Mouse (Mus musculus) left cerebral cortex, adult 9 months (tissue): Measurements from ENCODE around the gene Aox2.
"Not testable (repeated sequence)": the region's sequence is repeated elsewhere in the genome, so short reads cannot be mapped to it uniquely, and the experiment has no call there.

ENCODE experiments used
- DNase-seq, 2 experiments: peaks; one replicate each; pipeline ENCODE4 v3.0.0; 2022; ENCODE audit warnings: low spot score in 2 of 2

Gene Aox2

DNA sequence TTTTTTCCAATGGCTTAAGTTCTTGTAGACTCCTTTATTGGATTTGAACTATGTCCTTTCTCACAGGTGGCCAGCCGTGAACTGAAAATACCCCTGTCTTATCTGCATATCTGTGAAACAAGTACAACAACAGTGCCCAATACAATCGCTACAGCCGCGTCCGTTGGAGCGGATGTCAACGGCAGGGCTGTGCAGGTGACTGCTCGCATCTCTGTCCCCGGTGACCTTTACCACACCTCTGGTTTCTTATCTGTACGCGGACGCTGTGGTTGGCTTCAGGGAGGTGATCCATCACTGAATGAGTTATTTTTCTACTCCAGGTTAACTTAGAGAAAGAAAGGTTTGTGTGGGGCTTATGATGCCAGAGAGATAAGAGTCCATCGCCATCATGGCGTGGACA, 68.0 kb downstream of the Aox2 start:
- no peak for DNase-seq

DNA sequence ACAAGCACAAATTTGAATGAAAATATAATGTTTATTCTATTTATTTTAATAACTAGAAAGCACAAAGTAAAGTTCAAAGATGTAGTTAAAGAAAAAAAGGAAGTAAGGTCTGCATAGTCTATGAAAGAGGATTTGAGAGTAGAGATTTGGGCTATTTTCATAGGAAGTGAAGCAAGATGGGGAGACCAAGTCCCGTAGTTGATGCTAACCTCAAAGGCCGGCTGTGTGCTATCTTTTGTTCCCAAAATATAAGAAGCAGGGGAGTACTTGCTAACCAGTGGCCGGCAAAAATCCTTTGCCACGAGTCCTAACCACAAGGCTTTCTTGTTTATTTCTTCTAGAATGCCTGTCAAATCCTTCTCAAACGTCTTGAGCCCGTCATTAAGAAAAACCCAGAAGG, 70.6 kb downstream of the Aox2 start:
- no peak for DNase-seq

DNA sequence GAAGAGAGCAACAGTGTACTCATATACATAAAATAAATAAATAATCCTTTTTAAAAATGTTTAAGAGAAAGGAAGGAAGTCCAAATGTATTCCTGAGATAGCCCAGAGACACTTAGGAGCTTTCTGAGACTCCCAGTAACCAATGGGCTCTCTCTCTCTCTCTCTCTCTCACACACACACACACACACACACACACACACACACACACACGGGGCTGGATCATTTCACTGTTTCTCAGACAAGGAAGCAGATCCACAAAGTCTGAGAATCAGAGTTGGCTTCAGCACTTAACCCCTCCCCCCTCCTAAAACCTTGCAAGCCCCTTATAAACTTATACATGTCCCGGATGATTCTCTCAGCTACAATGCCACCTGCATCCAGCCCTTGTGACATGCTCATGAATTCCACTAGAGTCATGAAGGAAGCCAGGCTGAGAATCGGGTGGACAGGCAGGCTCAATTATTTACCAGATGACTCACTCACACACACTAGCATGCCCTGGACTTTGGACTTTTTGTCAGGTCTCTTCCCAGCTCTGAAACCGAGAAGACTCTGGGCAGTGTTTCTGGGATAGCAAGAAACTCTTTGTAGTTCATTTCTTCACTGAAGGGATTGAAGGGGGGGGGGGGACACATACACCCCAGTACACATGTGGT, 75.2 kb downstream of the Aox2 start:
- DNase-seq = no peak

DNA sequence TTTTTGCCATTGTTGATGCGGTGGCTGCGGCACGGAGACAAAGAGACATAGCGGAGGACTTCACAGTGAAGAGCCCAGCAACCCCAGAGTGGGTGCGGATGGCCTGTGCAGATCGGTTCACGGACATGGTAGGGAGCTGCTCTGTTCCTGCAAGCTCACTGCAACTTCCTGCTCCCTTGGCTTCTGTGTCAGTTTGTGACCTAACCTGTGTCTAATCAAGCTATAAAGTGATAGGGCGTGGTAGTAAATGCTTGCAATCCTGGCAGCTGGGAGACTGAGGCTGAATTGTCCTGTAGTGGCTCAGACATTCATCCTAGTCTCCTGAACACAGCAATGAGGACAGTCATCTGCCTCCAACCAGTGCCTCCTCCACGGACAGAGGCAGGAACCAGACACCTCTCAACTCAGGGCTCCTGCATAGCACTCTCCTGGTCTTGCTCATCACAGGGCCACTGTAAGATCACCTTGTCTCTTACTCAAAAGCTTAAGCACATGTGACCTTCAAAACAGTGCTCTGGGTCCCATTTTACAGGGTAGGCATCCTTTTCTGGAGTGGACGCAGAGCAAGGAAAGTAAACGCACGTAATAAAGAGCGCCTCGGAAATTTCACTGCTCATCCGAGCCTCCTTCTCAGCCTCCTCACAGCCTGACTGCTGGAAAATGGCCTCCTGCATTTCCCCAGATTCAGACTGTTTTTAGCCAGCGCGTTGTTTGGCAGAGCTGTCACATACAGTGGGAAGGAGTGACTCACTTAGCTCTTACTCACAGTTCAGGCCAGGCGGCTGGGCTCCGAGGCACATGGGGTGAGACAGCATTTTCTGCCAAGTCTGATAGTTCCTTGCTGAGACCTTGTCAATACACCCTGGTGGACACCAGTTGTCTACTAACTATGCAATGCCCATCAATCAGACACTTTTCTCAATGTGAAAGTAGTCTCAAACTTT, 81.1 kb downstream of the Aox2 start:
- peak; percentile 35 to 73 for DNase-seq

DNA sequence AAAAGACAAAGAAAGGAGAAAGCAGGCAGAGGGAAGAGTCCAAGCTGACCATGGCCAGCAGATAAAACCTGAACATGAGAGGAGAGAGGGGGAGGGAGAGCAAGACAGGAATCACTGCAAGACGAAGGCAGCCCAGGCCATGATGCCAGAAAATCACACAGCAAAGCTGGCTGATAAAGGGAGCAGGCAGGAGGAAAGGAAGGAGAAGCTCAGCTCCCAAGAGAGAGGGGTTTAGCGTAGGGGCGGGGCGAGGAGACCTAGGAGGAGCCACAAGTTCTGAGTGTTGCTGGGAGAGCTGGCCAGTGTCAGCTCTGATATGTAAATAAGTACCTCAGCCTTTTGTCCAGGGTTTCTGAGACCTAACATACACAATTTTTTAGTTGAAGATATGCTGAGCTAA, 84.2 kb downstream of the Aox2 start:
- no peak for DNase-seq

DNA sequence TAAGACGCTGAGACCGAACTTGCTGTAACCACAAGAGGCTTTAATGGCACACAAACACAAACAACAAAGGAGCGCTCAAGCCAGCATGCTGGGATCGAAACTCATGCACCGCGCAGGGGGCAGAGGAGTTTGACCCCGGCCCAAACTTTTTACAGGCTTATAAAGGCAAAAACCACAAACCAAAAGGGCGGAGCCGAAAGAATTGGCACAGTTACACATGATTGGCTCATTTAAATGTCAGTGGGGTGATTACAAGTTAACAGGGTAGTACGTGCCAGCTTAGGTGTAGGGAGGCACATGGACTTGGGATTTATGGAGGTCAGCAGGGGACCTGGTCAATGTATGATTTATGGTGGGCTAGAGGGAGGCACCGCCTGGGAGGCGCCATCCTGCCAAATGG, 86.4 kb downstream of the Aox2 start:
- DNase-seq = no peak

DNA sequence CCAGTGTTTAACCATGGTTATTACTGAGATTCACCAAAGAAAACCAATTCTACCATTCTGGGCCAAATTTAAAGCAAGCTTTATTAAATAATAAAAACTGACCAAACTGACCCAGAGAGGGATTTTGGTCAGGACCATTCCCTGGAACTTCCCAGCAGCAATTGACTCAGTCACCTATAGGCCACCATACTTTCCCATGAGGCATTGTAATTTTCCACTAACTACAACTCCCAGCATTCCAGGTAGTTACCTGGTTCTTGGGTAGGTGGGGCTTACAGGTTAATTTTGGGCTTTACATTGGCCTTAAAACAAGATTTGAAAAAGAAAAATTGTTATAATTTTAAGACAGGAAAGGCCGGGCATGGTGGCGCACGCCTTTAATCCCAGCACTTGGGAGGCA, 87.7 kb downstream of the Aox2 start:
- no peak for DNase-seq

DNA sequence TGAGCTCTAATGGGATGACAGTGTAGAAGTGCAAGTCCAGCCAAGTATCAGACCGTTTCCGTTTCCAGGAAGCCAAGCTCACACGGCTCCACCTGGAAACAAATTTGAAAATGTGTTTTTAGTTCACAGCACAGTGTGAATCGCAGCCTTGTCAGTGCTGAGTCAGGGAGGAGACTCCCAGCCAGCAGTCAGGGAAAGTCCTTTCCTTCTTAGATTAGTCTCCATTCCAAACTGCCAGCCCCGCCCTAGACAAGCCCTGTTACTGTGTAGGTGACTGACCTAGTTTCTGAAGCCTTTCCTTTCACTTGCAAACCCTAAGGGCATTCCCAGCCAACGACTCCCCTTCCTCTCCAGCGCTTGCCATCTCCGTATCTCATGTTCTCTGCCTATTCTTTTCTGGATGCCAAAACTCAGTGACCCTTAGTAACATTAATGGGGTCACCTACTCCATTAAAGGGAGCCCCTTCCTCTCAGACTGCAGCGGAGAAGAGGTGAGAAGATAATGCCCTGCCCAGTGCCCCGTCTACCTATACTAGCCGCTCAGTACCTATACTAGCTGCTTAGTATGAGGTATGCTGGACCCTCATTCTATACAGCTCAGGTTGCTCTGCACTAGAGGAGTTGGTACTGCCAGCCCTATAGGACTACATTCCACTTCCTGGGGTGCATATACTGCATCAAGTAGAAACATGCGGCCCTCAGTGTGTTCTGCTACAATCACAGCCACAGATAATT, 88.8 kb downstream of the Aox2 start:
- DNase-seq = peak in 1 of 2 experiments; percentile 15

DNA sequence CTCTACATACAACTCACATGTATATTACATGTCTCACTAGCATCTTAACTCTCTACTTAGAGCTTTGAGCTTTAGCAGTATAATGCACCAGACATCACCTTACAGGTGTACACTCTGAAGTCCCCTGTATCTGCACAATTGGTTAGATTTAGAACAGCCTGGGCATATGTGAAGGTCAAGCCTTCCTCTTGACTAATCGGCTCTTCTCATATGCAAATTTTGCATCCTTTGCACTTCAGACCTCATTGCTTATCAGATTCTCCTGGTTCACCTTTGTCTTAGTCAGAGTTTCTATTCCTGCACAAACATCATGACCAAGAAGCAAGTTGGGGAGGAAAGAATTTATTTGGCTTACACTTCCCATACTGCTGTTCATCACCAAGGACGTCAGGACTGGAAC, 91.6 kb downstream of the Aox2 start:
- no peak for DNase-seq

DNA sequence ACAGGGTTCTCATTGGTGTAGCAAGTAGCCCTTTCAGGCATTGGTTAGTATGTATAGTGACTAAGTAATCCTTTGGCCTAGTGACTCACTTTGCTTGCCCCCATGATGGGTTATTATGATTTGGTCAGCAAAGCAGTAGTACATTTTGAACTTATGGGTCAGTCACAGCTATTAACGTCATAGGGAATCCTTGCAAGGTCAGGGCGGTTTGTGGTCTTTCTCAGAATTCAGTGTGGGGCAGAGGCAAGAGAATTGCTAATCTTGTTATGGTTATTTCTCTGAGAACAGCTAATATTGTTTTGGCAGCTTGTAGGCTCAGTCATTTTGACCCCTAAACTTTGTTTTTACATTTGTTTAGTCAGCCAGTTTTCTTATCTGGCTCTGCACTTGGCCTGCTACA, 96.1 kb downstream of the Aox2 start:
- not testable (repeated sequence) for DNase-seq

DNA sequence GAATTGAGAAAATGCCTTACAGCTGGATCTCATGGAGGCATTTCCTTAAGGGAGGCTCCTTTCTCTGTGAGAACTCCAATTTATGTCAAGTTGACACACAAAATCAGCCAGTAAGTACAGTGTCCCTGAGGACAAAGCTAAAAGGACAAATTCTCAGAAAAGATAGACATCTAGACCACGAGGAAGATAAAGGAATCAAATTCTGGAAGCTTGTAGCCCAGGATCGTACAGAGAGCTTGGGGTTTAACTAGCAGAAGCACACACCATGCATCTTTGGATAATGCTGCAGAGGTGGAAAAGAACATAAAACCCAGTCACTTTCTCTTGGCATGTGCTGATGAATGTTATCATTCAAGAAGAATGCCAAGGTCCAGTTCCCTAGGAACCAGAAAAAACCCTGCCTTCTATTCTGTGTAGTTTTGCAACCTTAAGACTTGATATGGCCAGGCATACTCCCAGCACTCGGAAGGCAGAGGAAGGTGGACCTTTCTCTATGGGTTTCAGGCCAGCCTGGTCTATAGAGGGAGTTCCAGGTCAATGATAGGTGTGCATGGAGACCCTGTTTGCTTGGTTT, 97.5 kb downstream of the Aox2 start:
- no peak for DNase-seq

DNA sequence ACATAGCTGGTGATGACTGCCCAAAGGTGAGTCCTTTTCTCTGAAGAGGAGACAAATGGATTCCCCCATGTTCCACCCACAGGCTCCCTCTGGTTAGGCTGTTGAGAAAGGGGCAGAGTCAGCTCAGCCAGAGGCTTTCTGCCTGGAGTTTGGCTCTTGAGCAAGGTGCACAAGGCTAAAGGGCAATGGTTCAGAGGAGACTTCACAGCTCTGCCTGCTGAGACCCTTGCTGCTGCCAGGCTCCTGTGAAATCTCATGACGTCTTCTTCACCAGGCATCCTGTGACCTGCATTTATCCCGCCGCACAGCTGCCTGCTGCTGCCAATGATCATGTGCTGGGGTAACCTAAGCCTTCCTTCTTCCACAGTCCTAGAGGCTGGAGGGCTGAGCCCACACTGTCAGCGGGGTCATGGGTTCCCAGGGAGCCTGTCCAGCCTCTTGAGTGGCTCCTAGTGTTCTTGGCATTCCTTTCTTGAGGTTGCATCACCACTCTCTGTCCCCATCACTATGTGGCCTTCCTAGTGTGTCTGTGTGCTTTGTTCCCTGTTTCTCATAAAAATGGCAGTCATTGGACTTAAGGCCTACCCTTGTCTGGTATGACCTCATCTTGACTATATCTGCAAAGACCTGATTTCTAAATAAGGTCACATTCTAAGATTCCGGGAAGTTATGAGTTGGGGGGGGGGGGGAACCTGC, 104.6 kb downstream of the Aox2 start:
- DNase-seq = no peak

DNA sequence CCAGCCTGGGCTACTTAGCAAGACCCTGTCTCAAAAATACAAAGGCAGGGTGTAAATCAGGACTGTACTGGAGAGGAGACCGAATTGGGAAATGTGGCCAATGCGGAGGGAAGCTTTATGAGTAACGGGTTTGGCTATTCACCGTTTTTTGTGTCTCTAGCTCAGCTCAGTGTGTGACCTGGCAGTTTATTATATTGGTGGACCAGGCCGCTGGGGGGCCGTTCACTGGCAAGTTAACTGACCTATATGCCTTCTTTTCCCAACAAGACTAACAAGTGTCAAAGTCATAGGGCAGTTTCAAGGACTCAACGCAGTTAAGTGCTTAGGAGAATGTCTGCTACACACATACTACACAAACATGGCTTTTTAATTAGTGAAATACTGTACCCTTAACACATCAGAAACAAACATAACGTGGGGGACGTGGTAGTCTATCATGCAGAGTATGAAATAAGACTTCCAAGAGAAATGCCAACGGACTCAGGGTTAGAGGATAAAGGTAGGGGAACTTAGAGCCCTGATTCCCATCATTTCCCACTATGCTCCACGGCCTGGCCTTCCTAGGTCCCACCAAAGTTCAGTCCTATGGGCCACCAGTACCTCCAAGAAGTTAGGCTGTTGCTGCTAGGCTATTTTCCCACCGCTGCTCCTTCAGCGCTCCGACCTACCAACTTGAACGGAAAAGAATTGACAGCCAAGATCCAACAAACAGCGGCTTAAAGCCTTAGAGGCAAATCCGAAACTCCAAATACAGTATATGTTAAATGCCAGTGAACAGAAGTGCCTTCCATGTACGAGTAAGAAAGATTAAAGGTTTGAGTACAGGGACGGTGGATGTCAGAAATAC, 113.5 kb downstream of the Aox2 start:
- DNase-seq = no peak

DNA sequence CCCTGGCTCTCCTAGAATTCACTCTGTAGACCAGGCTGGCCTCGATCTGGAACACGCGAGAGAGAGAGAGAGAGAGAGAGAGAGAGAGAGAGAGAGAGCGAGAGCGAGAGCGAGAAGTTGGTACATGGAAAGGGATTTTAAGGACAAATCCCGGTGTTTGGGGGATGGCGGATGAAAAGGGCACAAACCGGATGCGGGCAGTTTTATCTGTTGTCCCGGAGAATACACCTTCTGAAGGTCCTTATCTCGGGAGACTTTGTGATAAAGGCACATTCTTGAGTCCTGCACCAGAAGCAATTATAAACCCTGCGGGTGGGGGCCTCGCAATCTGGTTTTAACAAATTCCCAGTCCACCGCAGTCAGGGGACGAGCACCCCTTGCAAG, 114.1 kb downstream of the Aox2 start:
- no peak for DNase-seq

DNA sequence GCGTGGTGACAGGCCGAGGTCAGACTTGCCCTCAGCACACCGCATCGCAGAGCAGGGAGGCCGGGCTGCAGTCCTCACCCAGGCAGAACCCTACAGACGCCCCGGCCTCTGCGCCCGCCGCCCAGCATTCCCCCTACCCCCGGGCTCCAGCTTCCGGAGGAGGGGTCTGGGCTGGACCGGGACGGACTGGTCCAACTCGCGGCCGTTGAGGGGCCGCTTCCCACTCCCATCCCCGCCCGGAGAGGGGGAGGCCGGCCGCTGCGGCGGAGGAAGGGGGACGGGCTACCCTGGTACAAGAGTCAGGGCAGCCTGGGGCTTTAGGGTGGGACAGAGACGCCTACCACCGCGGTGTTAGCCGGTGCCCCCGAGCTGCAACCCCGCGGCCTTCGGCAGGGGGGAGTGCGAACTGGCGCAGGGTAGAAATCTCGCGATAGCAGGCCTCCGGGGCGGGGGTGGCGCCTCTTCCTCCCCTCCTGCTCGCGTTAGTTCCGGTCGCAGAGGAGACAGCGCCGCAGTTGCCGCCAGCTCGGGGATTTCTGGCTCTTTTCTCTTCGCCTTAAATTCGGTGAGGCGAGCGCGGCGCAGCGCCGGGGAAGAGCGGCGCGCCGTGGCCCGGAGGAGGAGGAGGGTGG, 114.6 kb downstream of the Aox2 start, which contains the start of gene Bzw1:
Gene Bzw1, plus strand, starts transcription at position 247 of the 632 bp plus-strand sequence.
- peak; percentile 72 to 90 for DNase-seq

DNA sequence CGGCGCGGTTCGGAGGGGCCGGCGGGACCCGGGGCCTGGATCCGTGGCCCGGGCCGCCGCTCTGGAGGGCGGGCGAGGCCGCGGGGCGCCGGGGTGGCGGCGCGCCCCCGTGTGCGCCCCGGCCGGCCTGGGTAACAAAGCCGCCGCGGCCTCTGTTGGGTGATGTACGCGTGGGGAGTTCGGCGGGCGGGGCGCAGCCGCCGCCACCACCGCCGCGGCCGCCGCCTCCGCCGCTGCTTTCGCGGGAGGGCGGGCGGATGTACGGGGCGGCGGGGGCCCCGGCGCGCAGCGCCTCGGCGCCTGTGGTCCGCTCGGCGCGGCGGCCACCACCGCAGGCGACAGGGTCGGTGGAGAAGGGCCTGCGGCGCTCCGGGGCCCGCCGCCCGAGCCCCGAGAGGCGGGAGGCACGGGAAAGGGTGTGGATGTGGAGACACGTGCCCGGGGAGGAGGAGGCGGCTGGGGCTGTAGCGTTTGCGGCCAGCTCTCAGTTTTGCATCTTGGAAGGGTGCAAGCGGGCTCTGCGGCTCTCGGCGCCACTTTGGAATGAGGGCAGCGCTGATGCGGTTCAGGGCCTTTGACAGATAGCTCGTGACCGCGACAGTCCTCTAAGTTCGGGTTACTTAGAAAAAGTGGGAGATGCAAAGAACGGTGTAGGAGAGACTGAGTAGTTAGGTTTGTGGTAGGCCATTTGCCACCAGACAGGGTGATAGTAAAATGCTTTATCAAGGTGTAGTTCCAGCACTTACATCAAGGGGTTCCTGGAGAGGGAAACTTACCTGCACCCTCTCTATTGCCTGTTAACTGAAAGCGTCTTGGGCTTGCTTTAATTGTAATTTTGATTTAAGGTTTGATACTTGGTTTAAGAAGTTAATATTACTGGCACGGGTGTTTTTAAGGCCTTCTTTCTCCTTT, 115.4 kb downstream of the Aox2 start:
- peak in 1 of 2 experiments; percentile 38 for DNase-seq

DNA sequence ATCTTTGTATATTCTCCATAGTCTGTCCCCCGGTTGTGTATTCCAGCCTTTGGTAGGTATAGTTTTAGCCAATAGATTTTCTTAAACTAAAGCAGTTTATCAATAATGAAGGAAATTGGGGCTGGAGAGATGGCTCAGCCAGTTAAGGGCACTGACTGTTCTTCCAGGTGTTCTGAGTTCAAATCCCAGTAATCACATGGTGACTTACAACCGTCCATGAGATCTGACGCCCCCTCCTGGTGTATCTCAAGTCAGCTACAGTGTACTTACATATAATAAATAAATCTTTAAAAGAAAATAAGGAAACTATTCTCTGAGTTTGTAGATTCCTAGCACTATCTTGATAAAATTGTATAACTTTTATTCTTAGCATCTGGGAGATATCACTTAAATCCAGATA, 117.2 kb downstream of the Aox2 start:
- no peak for DNase-seq

DNA sequence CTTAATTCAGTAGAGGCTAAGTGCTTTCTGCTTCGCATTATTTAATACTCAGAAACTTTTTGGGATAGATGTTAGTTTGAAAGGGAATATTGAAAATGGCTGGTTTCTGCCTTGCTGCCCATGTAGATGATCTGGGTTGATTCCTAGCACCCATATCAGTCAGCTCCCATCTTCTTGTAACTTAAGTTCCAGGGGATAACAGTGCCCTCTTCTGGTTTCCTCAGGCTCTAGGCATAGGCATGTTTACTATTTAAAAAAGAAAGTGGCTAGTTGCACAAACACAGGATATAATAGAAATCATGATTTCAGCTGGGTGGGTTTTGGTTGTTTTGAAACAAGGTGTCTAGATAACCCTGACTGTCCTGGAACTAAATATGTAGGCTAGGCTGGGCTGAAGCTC, 118.1 kb downstream of the Aox2 start:
- no peak for DNase-seq

DNA sequence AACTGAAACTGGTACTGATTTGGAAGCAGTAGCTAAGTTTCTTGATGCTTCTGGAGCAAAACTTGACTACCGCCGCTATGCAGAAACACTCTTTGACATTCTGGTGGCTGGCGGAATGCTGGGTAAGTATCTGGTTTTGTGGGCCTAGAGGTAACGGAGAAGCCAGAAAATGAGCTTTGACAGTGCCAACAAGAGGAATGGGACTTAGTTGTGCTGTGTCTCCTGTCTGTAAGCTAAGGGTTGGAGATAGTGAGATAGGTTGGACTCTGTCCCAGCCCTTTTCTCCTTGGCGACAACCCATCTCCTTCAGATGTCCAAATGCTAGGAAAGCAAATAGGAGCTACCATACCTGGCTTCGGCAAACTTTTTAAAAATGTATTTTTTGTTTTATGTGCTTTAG, 119.6 kb downstream of the Aox2 start:
- DNase-seq = no peak
